Mouse (Mus musculus): Measurements from ENCODE around the gene Coq9. TPM values are rescaled to one million over a fixed set of nuclear protein-coding genes. Genes with fewer than 3 reads are reported as not detected.

Gene Coq9
- polyA plus RNA-seq, 1 experiment, result 21.8 TPM

DNA sequence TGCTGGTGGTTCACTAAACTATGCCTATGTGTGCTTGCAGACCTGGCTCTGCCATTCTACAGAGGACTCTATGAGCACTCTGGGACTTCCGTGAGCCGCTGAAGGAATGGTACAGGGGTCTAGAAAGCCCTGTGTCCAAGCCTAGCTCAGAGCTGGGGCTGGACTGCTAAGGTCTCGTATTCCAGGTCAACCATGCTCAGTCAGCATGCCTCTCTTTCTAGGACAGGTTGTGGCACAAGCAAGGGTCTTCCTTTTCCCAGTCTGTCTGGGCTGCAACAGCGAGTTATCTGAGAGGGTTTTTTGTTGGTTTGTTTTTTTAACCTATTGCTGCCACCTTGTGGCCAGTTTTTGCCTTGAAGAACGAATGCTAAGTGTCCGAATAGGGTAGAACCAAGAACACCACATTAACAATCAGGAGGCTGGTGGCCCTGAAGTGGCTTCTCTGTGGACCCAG lies 25.4 kb upstream of the Coq9 start:
- Histone ChIP-seq H3K27ac (ENCODE audit: control insufficient read depth, insufficient read depth, low read depth, low read length, poor library complexity) (no peak overlapping the region), H3K4me1 (ENCODE audit: control insufficient read depth, insufficient read depth, low read length) (peaks cover 1% of the 10 kb centered on the region), H3K4me3 (replicated peaks; ENCODE audit: control insufficient read depth, low read depth, low read length) (no peak overlapping the region)
- WGBS, result 30% methylated on average over 6 of the region's 6 CpGs
- TF ChIP-seq CTCF (IDR thresholded peaks at IDR 0.05; ENCODE audit: control insufficient read depth, insufficient read depth, low read length), result peak; percentile 30; the same call in 1 of the 2 replicates
- no peak for TF ChIP-seq POLR2A (IDR thresholded peaks at IDR 0.05; ENCODE audit: borderline replicate concordance, control insufficient read depth, low read depth, low read length)

- WGBS, result 0% methylated on average over 1 of the region's 1 CpGs
- TF ChIP-seq CTCF (IDR thresholded peaks at IDR 0.05; ENCODE audit: control insufficient read depth, insufficient read depth, low read length), result peak; percentile 17; the same call in 1 of the 2 replicates
- no peak for TF ChIP-seq POLR2A (IDR thresholded peaks at IDR 0.05; ENCODE audit: borderline replicate concordance, control insufficient read depth, low read depth, low read length)
- no peak overlapping the region for H3K27ac ChIP-seq (ENCODE audit: control insufficient read depth, insufficient read depth, low read depth, low read length, poor library complexity)
Measured at GRCm38 (mm10) chr8:94814556-94814955, 23.6 kb upstream of the Coq9 start.

GRCm38 (mm10) chr8:94817933-94818332 lies 20.2 kb upstream of the Coq9 start:
- Histone ChIP-seq H3K4me3 (replicated peaks; ENCODE audit: control insufficient read depth, low read depth, low read length) (no peak overlapping the region), H3K4me1 (ENCODE audit: control insufficient read depth, insufficient read depth, low read length) (no peaks in the 10 kb centered on the region), H3K27ac (ENCODE audit: control insufficient read depth, insufficient read depth, low read depth, low read length, poor library complexity) (no peak overlapping the region)
- 45% methylated on average over 11 of the region's 11 CpGs for WGBS
- TF ChIP-seq CTCF (IDR thresholded peaks at IDR 0.05; ENCODE audit: control insufficient read depth, insufficient read depth, low read length) (no peak), POLR2A (IDR thresholded peaks at IDR 0.05; ENCODE audit: borderline replicate concordance, control insufficient read depth, low read depth, low read length) (no peak)

More at GRCm38 (mm10) chr8:94814556-94814955, 23.6 kb upstream of the Coq9 start:
- peaks cover 1% of the 10 kb centered on the region for H3K4me1 ChIP-seq (ENCODE audit: control insufficient read depth, insufficient read depth, low read length)
- H3K4me3 ChIP-seq (replicated peaks; ENCODE audit: control insufficient read depth, low read depth, low read length), result no peak overlapping the region

- no peak overlapping the region for H3K4me3 ChIP-seq (replicated peaks; ENCODE audit: control insufficient read depth, low read depth, low read length)
- no peak overlapping the region for H3K27ac ChIP-seq (ENCODE audit: control insufficient read depth, insufficient read depth, low read depth, low read length, poor library complexity)
- 71% methylated on average over 6 of the region's 6 CpGs for WGBS
- TF ChIP-seq POLR2A (IDR thresholded peaks at IDR 0.05; ENCODE audit: borderline replicate concordance, control insufficient read depth, low read depth, low read length), result no peak
- no peak for TF ChIP-seq CTCF (IDR thresholded peaks at IDR 0.05; ENCODE audit: control insufficient read depth, insufficient read depth, low read length)
- H3K4me1 ChIP-seq (ENCODE audit: control insufficient read depth, insufficient read depth, low read length), result no peaks in the 10 kb centered on the region
Measured at GRCm38 (mm10) chr8:94819671-94820179, 18.4 kb upstream of the Coq9 start.

DNA sequence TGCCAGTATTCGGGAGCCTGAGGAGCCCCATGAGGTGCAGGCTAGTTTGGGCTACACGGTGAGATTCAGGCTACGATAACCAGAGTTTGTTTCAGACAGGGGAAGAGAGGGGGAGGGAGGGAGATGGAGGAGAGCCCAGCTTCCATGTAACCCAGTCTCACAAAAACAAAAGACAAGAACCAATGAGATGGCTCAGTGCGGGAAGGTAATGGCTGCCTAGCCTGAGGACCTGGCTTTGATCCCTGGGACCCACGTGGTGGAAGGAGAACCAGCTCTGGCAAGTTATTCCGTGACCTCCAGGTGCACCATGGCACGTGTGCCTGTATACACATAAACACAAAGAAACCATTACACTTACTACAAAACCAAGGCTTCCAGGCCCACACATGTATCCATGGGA lies 17.6 kb upstream of the Coq9 start:
- TF ChIP-seq POLR2A (IDR thresholded peaks at IDR 0.05; ENCODE audit: borderline replicate concordance, control insufficient read depth, low read depth, low read length) (no peak), CTCF (IDR thresholded peaks at IDR 0.05; ENCODE audit: control insufficient read depth, insufficient read depth, low read length) (no peak)
- H3K27ac ChIP-seq (ENCODE audit: control insufficient read depth, insufficient read depth, low read depth, low read length, poor library complexity), result no peak overlapping the region
- WGBS, result 89% methylated on average over 7 of the region's 7 CpGs
- no peak overlapping the region for H3K4me3 ChIP-seq (replicated peaks; ENCODE audit: control insufficient read depth, low read depth, low read length)
- H3K4me1 ChIP-seq (ENCODE audit: control insufficient read depth, insufficient read depth, low read length), result no peaks in the 10 kb centered on the region

DNA sequence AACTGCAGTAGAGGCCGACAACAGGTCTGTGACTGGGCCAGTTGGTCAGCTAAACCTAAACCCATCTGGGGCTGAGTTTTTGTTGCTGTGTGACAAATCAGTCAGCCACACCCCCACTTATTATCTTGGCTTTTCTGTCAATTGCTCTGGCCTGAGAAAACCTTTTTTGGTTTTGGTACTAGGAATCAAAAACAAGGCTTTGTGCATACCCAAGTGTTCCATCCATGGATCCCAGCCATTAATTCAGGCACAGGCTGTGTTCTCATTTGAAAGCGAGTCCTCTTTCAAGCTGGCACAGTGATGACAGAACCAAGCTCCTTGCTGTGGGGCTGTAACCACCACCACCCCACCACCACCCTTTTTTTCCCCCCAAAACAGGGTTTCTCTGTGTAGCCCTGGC lies 16.7 kb upstream of the Coq9 start:
- Histone ChIP-seq H3K27ac (ENCODE audit: control insufficient read depth, insufficient read depth, low read depth, low read length, poor library complexity) (no peak overlapping the region), H3K4me3 (replicated peaks; ENCODE audit: control insufficient read depth, low read depth, low read length) (no peak overlapping the region), H3K4me1 (ENCODE audit: control insufficient read depth, insufficient read depth, low read length) (no peaks in the 10 kb centered on the region)
- TF ChIP-seq CTCF (IDR thresholded peaks at IDR 0.05; ENCODE audit: control insufficient read depth, insufficient read depth, low read length) (no peak), POLR2A (IDR thresholded peaks at IDR 0.05; ENCODE audit: borderline replicate concordance, control insufficient read depth, low read depth, low read length) (no peak)
- 96% methylated on average over 2 of the region's 2 CpGs for WGBS

DNA sequence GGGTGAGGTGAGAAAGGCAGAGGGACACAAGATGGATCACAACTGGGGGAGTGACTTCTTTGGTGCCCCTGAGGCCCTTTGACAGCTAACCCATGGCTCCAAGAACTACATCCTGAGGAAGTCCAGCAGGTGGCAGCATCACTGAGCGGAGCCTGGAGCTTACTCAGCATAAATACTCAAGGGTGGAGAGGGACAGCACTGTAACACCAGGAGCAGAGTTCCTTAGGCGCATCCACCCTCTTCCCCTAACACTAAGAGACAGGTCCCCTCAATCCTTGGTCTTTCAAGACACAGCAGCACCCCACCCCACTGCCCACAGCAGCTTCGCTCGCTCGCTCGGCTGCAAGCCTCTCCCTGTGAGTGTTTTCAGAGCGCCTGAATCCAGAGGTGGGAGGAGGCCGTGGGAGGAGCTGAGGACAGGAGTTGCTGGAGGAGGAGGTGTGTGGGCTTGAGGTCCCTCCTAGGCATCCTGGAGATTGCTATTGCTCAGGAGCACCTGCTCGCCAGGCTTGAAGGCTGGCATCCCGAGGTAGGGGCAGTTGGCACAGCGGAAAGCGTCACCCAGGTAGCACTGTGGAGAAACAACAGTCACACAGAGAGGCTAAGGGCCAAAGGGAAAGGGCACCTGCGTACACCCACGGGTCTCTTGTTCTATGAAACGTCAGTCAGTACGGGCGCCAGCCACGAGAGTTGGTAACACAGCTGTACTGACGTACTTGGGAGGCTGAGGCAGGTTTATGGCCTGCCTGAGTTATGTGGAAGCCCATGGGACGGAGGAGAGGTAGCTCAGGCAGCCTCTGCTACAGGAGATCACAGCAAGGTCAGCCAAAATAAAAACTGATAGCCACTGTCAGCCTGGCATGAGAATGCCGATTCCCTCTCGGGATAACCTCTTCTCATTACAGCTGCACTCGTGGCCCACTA lies 15.2 kb upstream of the Coq9 start:
- WGBS, result 92% methylated on average over 23 of the region's 23 CpGs
- TF ChIP-seq CTCF (IDR thresholded peaks at IDR 0.05; ENCODE audit: control insufficient read depth, insufficient read depth, low read length) (peak; percentile 79), POLR2A (IDR thresholded peaks at IDR 0.05; ENCODE audit: borderline replicate concordance, control insufficient read depth, low read depth, low read length) (no peak)
- no peak overlapping the region for H3K27ac ChIP-seq (ENCODE audit: control insufficient read depth, insufficient read depth, low read depth, low read length, poor library complexity)
- H3K4me1 ChIP-seq (ENCODE audit: control insufficient read depth, insufficient read depth, low read length), result no peaks in the 10 kb centered on the region
- H3K4me3 ChIP-seq (replicated peaks; ENCODE audit: control insufficient read depth, low read depth, low read length), result no peak overlapping the region

GRCm38 (mm10) chr8:94825170-94825569 lies 13.0 kb upstream of the Coq9 start:
- WGBS, result 73% methylated on average over 6 of the region's 6 CpGs
- Histone ChIP-seq H3K4me1 (ENCODE audit: control insufficient read depth, insufficient read depth, low read length) (no peaks in the 10 kb centered on the region), H3K27ac (ENCODE audit: control insufficient read depth, insufficient read depth, low read depth, low read length, poor library complexity) (no peak overlapping the region), H3K4me3 (replicated peaks; ENCODE audit: control insufficient read depth, low read depth, low read length) (no peak overlapping the region)
- TF ChIP-seq POLR2A (IDR thresholded peaks at IDR 0.05; ENCODE audit: borderline replicate concordance, control insufficient read depth, low read depth, low read length) (no peak), CTCF (IDR thresholded peaks at IDR 0.05; ENCODE audit: control insufficient read depth, insufficient read depth, low read length) (no peak)

All from bone marrow, adult 2 months (tissue).